Mouse (Mus musculus): ENCODE measurements at regions not wholly inside any gene's neighbourhood (a gene's known extent, or its start where the extent isn't known, plus 50 kb on each side); places are given as distances from the start of the nearest gene placed in this dataset.

- in situ Hi-C loops (cut with MboI, MseI), result loop anchor here (5.0 kb wide), 1 partner anchor 55 kb away; no protein-coding TSS in a partner anchor
Observed at GRCm38 (mm10) chr13:7306995-7307394, 658.4 kb upstream of the Pfkp start.

GRCm38 (mm10) chr13:7307396-7307795, 658.8 kb upstream of the Pfkp start:
- in situ Hi-C loops (cut with MboI, MseI), result loop anchor here (5.0 kb wide), 1 partner anchor 55 kb away; no protein-coding TSS in a partner anchor

GRCm38 (mm10) chr13:7313474-7313873, 664.9 kb upstream of the Pfkp start:
- in situ Hi-C loops (cut with MboI, MseI), result no loop called here

- in situ Hi-C loops (cut with MboI, MseI), result loop anchor here (5.0 kb wide), 1 partner anchor 42 kb away; no protein-coding TSS in a partner anchor
Observed at GRCm38 (mm10) chr13:7330151-7330550, 681.6 kb upstream of the Pfkp start.

GRCm38 (mm10) chr13:7345760-7346159, 697.2 kb upstream of the Pfkp start:
- in situ Hi-C loops (cut with MboI, MseI), result no loop called here

- in situ Hi-C loops (cut with MboI, MseI), result no loop called here
Observed at GRCm38 (mm10) chr13:7348431-7348830, 699.9 kb upstream of the Pfkp start.

- in situ Hi-C loops (cut with MboI, MseI), result no loop called here
Observed at GRCm38 (mm10) chr13:7353011-7353410, 704.4 kb upstream of the Pfkp start.

- in situ Hi-C loops (cut with MboI, MseI), result no loop called here
Observed at GRCm38 (mm10) chr13:7357071-7357470, 708.5 kb upstream of the Pfkp start.

GRCm38 (mm10) chr13:7373559-7373958, 725.0 kb upstream of the Pfkp start:
- in situ Hi-C loops (cut with MboI, MseI), result loop anchor here (5.0 kb wide), 1 partner anchor 41 kb away; no protein-coding TSS in a partner anchor

GRCm38 (mm10) chr13:7374993-7375627, 726.5 kb upstream of the Pfkp start:
- in situ Hi-C loops (cut with MboI, MseI), result loop anchor here (5.0 kb wide), 1 partner anchor 43 kb away; no protein-coding TSS in a partner anchor

GRCm38 (mm10) chr13:7414342-7415287, 766.0 kb upstream of the Pfkp start:
- in situ Hi-C loops (cut with MboI, MseI), result no loop called here

GRCm38 (mm10) chr13:7427750-7428149, 774.9 kb upstream of the Adarb2 start:
- in situ Hi-C loops (cut with MboI, MseI), result no loop called here

- in situ Hi-C loops (cut with MboI, MseI), result no loop called here
Observed at GRCm38 (mm10) chr13:7429271-7429670, 773.4 kb upstream of the Adarb2 start.

- in situ Hi-C loops (cut with MboI, MseI), result no loop called here
Observed at GRCm38 (mm10) chr13:7451434-7452002, 751.1 kb upstream of the Adarb2 start.

- in situ Hi-C loops (cut with MboI, MseI), result no loop called here
Observed at GRCm38 (mm10) chr13:7475661-7476060, 727.0 kb upstream of the Adarb2 start.

- in situ Hi-C loops (cut with MboI, MseI), result loop anchor here (10.0 kb wide), 1 partner anchor 367 kb away; no protein-coding TSS in a partner anchor
Observed at GRCm38 (mm10) chr13:7518090-7518489, 684.6 kb upstream of the Adarb2 start.

GRCm38 (mm10) chr13:7524436-7524835, 678.2 kb upstream of the Adarb2 start:
- in situ Hi-C loops (cut with MboI, MseI), result no loop called here

GRCm38 (mm10) chr13:7538856-7539255, 663.8 kb upstream of the Adarb2 start:
- in situ Hi-C loops (cut with MboI, MseI), result no loop called here

GRCm38 (mm10) chr13:7584022-7584421, 618.6 kb upstream of the Adarb2 start:
- in situ Hi-C loops (cut with MboI, MseI), result no loop called here
